Mouse (Mus musculus): ENCODE measurements around the gene Mrpl20.

Mrpl20 gene

GRCm38 (mm10) chr4:155851368-155851767, 48.7 kb downstream of the Mrpl20 start:
- CTCF ChIA-PET, result no interaction called here

- CTCF ChIA-PET, result no interaction called here
Measured at GRCm38 (mm10) chr4:155851951-155852411, 49.3 kb downstream of the Mrpl20 start.

GRCm38 (mm10) chr4:155853421-155853820, 50.7 kb downstream of the Mrpl20 start:
- CTCF ChIA-PET, result no interaction called here

GRCm38 (mm10) chr4:155854991-155855390, 52.3 kb downstream of the Mrpl20 start:
- CTCF ChIA-PET, result no interaction called here

- CTCF ChIA-PET, result interaction anchor here (0.6 kb wide), 1 partner anchor 49 kb away, joined by 4 read pairs; no protein-coding TSS in a partner anchor
Measured at GRCm38 (mm10) chr4:155856071-155856470, 53.4 kb downstream of the Mrpl20 start.

- CTCF ChIA-PET, result no interaction called here
Measured at GRCm38 (mm10) chr4:155856881-155857280, 54.2 kb downstream of the Mrpl20 start.

GRCm38 (mm10) chr4:155859318-155859717, 56.6 kb downstream of the Mrpl20 start:
- CTCF ChIA-PET, result no interaction called here

All from spleen, embryonic (tissue).